Mouse (Mus musculus) limb, embryonic 11.5 days (tissue): Measurements from ENCODE around the gene Rpl38. TPM values are rescaled to one million over a fixed set of nuclear protein-coding genes. Genes with fewer than 3 reads are reported as not detected.

Experiments used
- ATAC-seq: fragments of 200-750 bp; cut with Nextera tagmentation; 2 replicates; pipeline ENCODE4 v1.8.0; 2017; ENCODE audit warnings: low read depth; ENCODE audit not compliant: insufficient number of reproducible peaks, low FRiP score, low TSS enrichment
- DNase-seq: peaks from one replicate; pipeline ENCODE4 v3.0.0-alpha.2; 2015; ENCODE audit warnings: low spot score
- H3K27ac ChIP-seq: fragments of 300-500 bp; sonication (generic); replicated peaks from 2 replicates; pipeline ENCODE4 v1.5.1; 2014; ENCODE audit warnings: low read depth, mild to moderate bottlenecking, low read length
- H3K27me3 ChIP-seq: fragments of 300-500 bp; sonication (generic); 2 replicates; pipeline ENCODE4 v1.6.1; 2014; ENCODE audit warnings: mild to moderate bottlenecking, low read length, mixed read lengths; ENCODE audit not compliant: control insufficient read depth, insufficient read depth
- H3K36me3 ChIP-seq: fragments of 300-500 bp; sonication (generic); 2 replicates; pipeline ENCODE4 v1.6.1; 2014; ENCODE audit warnings: mild to moderate bottlenecking, low read length, moderate library complexity, mixed read lengths; ENCODE audit not compliant: control insufficient read depth, insufficient read depth
- H3K4me1 ChIP-seq: fragments of 300-500 bp; sonication (generic); 2 replicates; pipeline ENCODE4 v1.6.1; 2014; ENCODE audit warnings: low read length, mixed read lengths; ENCODE audit not compliant: control insufficient read depth, insufficient read depth
- H3K4me2 ChIP-seq: fragments of 300-500 bp; sonication (generic); 2 replicates; pipeline ENCODE4 v1.6.1; 2014; ENCODE audit warnings: low read depth, mild to moderate bottlenecking, moderate library complexity; ENCODE audit not compliant: severe bottlenecking
- H3K4me3 ChIP-seq: fragments of 300-500 bp; sonication (generic); 2 replicates; pipeline ENCODE4 v1.5.1; 2014; ENCODE audit warnings: low read depth, low read length
- H3K9ac ChIP-seq: fragments of 300-500 bp; sonication (generic); 2 replicates; pipeline ENCODE4 v1.6.1; 2014; ENCODE audit warnings: mild to moderate bottlenecking, low read length
- H3K9me3 ChIP-seq: fragments of 300-500 bp; sonication (generic); 2 replicates; pipeline ENCODE4 v1.6.1; 2016; ENCODE audit warnings: low read length; ENCODE audit not compliant: control insufficient read depth
- WGBS: fragments of 180-500 bp; shearing (Covaris S2); extraction: QIAGEN DNeasy Blood & Tissue Kit; methylation state at CpG from one replicate; pipeline ENCODE4 v1.1.7; 2014; 5-methylcytosine and 5-hydroxymethylcytosine counted together
- polyA plus RNA-seq: library from polyadenylated mRNA; unstranded; fragments of >200 nt; fragmentation: Nextera tagmentation; extraction: Ambion mirVana; gene quantifications from 2 replicates; pipeline ENCODE4 v1.2.1, GENCODE M21; 2014

Gene Rpl38
- polyA plus RNA-seq, 1 experiment from 2014 or later = 1,033 TPM

DNA sequence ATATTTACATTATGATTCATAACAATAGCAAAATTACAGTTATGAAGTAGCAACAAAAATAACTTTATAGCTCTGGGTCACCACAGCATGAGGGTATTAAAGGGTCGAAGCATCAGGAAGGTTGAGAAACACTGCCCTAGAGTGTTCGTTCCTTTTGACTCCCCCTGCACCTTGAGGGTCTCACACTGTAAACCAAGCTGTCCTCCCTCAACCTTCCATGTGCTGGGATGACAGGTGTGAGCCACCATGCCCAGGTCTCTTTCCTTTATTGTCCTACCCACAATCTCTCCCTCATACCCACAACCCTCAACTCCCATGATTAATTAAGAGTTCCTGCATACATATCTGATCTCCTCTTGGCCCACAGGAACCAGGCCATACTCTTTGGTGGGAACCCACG, 43.1 kb downstream of the Rpl38 start:
- WGBS = 85% methylated on average over 3 of the region's 3 CpGs
- Histone ChIP-seq H3K9ac (no peak overlapping the region), H3K4me2 (no peak overlapping the region), H3K4me1 (no peaks in the 10 kb centered on the region), H3K27me3 (no peaks in the 10 kb centered on the region), H3K9me3 (no peaks in the 10 kb centered on the region), H3K36me3 (no peaks in the 10 kb centered on the region), H3K27ac (no peak overlapping the region), H3K4me3 (no peak overlapping the region)
- DNase-seq (no peak), ATAC-seq (no peak)

DNA sequence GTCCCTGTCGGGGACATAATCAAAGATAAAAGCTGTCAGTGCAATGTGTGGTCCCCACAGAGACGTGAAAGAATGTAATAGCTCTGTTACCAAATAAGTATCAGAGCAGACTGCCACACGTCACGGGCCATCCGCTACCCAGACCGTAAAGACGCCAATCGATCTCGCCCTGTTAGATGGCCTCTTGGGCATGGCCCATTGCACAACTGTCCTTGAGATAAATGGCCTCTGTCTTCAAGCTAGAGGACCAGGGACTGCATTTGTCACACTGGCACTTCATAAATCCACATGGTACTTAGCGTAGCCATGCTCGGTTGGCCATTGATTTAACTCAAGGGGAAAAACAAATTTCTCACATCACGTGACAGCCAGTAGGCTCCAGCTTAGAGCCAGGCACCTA, 43.5 kb downstream of the Rpl38 start:
- 78% methylated on average over 12 of the region's 12 CpGs for WGBS
- Histone ChIP-seq H3K4me2 (no peak overlapping the region), H3K27ac (no peak overlapping the region), H3K4me3 (no peak overlapping the region), H3K27me3 (no peaks in the 10 kb centered on the region), H3K36me3 (no peaks in the 10 kb centered on the region), H3K9ac (no peak overlapping the region), H3K9me3 (no peaks in the 10 kb centered on the region), H3K4me1 (no peaks in the 10 kb centered on the region)
- no peak for ATAC-seq
- DNase-seq = no peak

DNA sequence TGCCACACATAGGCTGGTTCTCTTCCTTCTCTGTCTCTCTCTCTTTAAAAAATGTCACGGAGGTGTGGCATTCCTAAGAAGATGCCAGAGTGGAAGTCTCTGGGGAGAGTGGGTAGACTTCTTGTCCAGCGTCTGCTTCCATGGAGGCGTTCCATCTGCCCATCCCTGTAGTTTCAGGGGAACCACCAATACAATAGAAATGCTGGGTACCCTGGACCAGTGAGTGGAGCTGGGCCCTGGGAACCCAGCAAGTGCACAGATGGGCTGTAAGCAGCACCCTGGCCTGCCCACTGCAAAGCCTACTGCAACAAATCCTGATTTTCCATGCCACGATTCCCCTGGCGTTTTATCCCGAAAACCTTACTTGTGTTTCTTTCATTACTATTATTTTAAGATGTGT, 46.2 kb downstream of the Rpl38 start:
- no peak overlapping the region for H3K4me2 ChIP-seq
- no peaks in the 10 kb centered on the region for H3K27me3 ChIP-seq
- ATAC-seq (no peak), DNase-seq (no peak)
- 88% methylated on average over 6 of the region's 6 CpGs for WGBS
- no peaks in the 10 kb centered on the region for H3K9me3 ChIP-seq
- no peaks in the 10 kb centered on the region for H3K4me1 ChIP-seq
- no peak overlapping the region for H3K27ac ChIP-seq
- H3K4me3 ChIP-seq = no peak overlapping the region
- no peaks in the 10 kb centered on the region for H3K36me3 ChIP-seq
- no peak overlapping the region for H3K9ac ChIP-seq

DNA sequence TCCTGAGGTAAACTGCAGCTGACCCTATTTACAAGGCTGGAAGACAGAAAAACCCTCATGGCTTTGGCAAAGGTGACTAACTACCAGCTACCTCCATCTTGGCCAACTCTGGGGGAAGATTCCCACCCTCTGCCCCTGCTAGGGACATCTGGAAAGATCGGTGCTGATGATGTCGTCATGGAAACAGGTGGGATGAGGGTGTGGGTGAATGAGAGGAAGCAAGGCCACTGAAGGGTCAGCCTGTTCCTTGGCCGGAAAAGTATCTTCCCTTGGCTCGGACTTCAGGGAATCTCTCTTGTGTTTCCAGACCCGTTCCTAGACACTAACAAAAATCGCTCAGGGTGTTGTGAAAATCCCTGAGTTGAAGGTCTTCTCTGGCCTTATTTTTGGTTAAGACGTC, 47.2 kb downstream of the Rpl38 start:
- ATAC-seq = no peak
- no peak overlapping the region for H3K4me2 ChIP-seq
- no peaks in the 10 kb centered on the region for H3K27me3 ChIP-seq
- no peaks in the 10 kb centered on the region for H3K9me3 ChIP-seq
- DNase-seq = no peak
- no peaks in the 10 kb centered on the region for H3K36me3 ChIP-seq
- H3K4me1 ChIP-seq = no peaks in the 10 kb centered on the region
- H3K9ac ChIP-seq = no peak overlapping the region
- WGBS = 73% methylated on average over 7 of the region's 7 CpGs
- H3K27ac ChIP-seq = no peak overlapping the region
- H3K4me3 ChIP-seq = no peak overlapping the region

DNA sequence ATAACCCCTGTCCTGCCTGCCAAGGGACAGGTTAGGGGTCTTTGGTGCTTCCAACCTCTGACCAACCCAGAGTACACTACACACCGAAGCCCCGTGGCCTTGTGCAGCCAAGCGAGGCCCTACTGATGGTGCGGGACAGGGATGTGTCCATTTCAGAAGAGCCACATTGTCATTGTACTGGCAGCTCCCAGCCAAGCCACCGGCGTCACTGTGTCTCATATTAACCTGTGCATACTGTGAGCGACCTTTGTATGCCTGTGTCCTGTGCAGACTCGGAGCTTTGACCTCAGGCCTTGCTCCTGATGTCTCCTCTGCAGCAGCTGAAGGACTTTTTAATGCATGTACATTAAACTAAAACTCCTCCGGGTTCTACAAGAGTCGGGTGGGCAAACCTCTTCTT, 52.2 kb downstream of the Rpl38 start:
- WGBS = 91% methylated on average over 10 of the region's 10 CpGs
- no peak overlapping the region for H3K27ac ChIP-seq
- no peaks in the 10 kb centered on the region for H3K36me3 ChIP-seq
- DNase-seq = no peak
- no peak overlapping the region for H3K4me2 ChIP-seq
- no peaks in the 10 kb centered on the region for H3K9me3 ChIP-seq
- ATAC-seq = no peak
- H3K4me3 ChIP-seq = no peak overlapping the region
- no peaks in the 10 kb centered on the region for H3K27me3 ChIP-seq
- H3K4me1 ChIP-seq = peaks cover 7% of the 10 kb centered on the region; the same call in 1 of the 2 replicates
- no peak overlapping the region for H3K9ac ChIP-seq

Other genes starting within 250 kb of the Rpl38 start
- 9.5 and 10.0 TPM in 2 replicates for gene Ttyh2, start 6.9 kb downstream of the Rpl38 start, polyA plus RNA-seq
- gene Dnaic2, start 58.9 kb downstream of the Rpl38 start, polyA plus RNA-seq = 0.20 TPM in 1 of 2 replicates, not detected in the other
- gene Kif19a, start 96.9 kb downstream of the Rpl38 start, polyA plus RNA-seq = 0.15 TPM in 1 of 2 replicates, not detected in the other
- 0.09 and 0.65 TPM in 2 replicates for gene Btbd17, start 127.4 kb downstream of the Rpl38 start, polyA plus RNA-seq
- gene Gpr142, start 130.4 kb downstream of the Rpl38 start, polyA plus RNA-seq = 0.13 TPM in 1 of 2 replicates, not detected in the other
- gene Gprc5c, start 182.6 kb downstream of the Rpl38 start, polyA plus RNA-seq = 38.8 and 41.1 TPM in 2 replicates
- 0.45 and 0.61 TPM in 2 replicates for gene Cd300a, start 221.5 kb downstream of the Rpl38 start, polyA plus RNA-seq